11 mouse cellular contexts compared by ENCODE assay signal in the genomic region with DNA sequence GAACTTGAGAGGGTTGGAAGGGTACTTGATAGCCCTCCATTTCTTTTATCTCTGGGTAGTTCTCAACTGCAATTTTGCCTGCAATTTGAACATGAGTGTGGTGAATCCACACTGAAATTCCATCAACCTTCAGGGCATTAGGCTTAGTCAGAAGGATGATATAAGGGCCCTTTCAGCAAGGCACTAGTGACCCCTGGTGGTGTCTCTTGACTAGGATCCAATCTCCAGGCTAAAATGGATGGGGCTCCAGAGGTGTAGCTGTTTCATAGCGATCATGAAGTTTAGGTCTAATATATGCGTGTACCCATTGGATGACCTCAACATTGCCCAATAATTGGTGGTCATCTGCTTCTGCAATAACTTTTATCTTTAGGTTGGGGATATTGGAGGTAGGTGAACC.
DNase-seq lines count a peak whose midpoint lies in the region; ATAC-seq and TF ChIP-seq lines count a peak whose summit lies in the region.
"Had no signal": no experiment of that assay in that cellular context is flagged by ENCODE, and none has a peak within 500 bp of the region (broad histone marks: within the 10 kb centered on the region; RNA-seq: fewer than 3 reads in every experiment).

No protein-coding gene starts in this region.

- H3K4me1 ChIP-seq in midbrain, embryonic 11.5 days (ENCODE audit: control insufficient read depth, insufficient read depth, low read length), result no peaks in the 10 kb centered on the region
- no peaks in the 10 kb centered on the region for H3K4me1 ChIP-seq in midbrain, embryonic 16.5 days (ENCODE audit: control insufficient read depth, insufficient read depth, low read length)
- H3K4me1 ChIP-seq: embryonic facial prominence, embryonic 15.5 days had no signal

- in situ Hi-C loops in Patski (cut with MboI; ENCODE audit: low pct_unique_long_range_greater_than_20kb), result loop anchor here (5.0 to 10.0 kb wide), 2 partner anchors 452 to 1190 kb away; no protein-coding TSS in a partner anchor

- intact Hi-C loops in gastrocnemius, adult 2 months (cut with DNase I), result no loop called here

- H3K27ac ChIP-seq in gastrocnemius, adult 2 months, result no peak overlapping the region
- H3K27ac ChIP-seq in midbrain, embryonic 11.5 days (ENCODE audit: low read depth, low read length), result no peak overlapping the region
- H3K27ac ChIP-seq in midbrain, embryonic 16.5 days (ENCODE audit: low read length), result no peak overlapping the region
- H3K27ac ChIP-seq: embryonic facial prominence, embryonic 15.5 days; liver, embryonic 14.5 days had no signal

- WGBS in midbrain, embryonic 11.5 days, result 83% methylated on average over 2 of the region's 2 CpGs
- WGBS in midbrain, embryonic 16.5 days, result 76% methylated on average over 2 of the region's 2 CpGs

- no peak overlapping the region for H3K4me2 ChIP-seq in midbrain, embryonic 11.5 days
- H3K4me2 ChIP-seq in midbrain, embryonic 16.5 days (ENCODE audit: low read length), result no peak overlapping the region
- H3K4me2 ChIP-seq: embryonic facial prominence, embryonic 15.5 days had no signal

- no peak overlapping the region for H3K9ac ChIP-seq in midbrain, embryonic 11.5 days (ENCODE audit: low read length)
- H3K9ac ChIP-seq in midbrain, embryonic 16.5 days (ENCODE audit: low read depth, low read length), result no peak overlapping the region
- H3K9ac ChIP-seq: embryonic facial prominence, embryonic 15.5 days; liver, embryonic 14.5 days had no signal

- peak; percentile 10; the same call in 1 of the 2 replicates for TF ChIP-seq CTCF in gastrocnemius, adult 2 months (IDR thresholded peaks at IDR 0.05)
- peak; percentile 78 for TF ChIP-seq CTCF in Patski (IDR thresholded peaks at IDR 0.05)

- H3K36me3 ChIP-seq in midbrain, embryonic 11.5 days (ENCODE audit: control insufficient read depth, insufficient read depth, low read length), result no peaks in the 10 kb centered on the region
- H3K36me3 ChIP-seq in midbrain, embryonic 16.5 days (ENCODE audit: control insufficient read depth, insufficient read depth, low read length), result no peaks in the 10 kb centered on the region
- H3K36me3 ChIP-seq: embryonic facial prominence, embryonic 15.5 days; G1E had no signal

- no peak for DNase-seq in gastrocnemius, adult 2 months
- no peak for DNase-seq in gastrocnemius, postnatal 25 days
- DNase-seq in midbrain, embryonic 11.5 days (ENCODE audit: low spot score, missing footprints), result no peak
- DNase-seq in Patski (ENCODE audit: low read depth, low spot score), result peak; percentile 12
- peak; percentile 41 for DNase-seq in retina, postnatal 1 day
- DNase-seq in ovary, postnatal 36 days (ENCODE audit: low spot score), result no peak
- DNase-seq: layer of hippocampus, adult 9-11 months had no signal

- peak; percentile 38; the same call in 1 of the 2 replicates for ATAC-seq in midbrain, embryonic 11.5 days (ENCODE audit: low FRiP score)
- no peak for ATAC-seq in midbrain, embryonic 16.5 days
- ATAC-seq in Patski, result peak; percentile 44

- POLR2A ChIA-PET in Patski (lab: Charles Lee), result no interaction called here

- no peak overlapping the region for H3K4me3 ChIP-seq in gastrocnemius, adult 2 months
- H3K4me3 ChIP-seq in midbrain, embryonic 11.5 days (ENCODE audit: low read depth, low read length), result no peak overlapping the region
- no peak overlapping the region for H3K4me3 ChIP-seq in midbrain, embryonic 16.5 days (ENCODE audit: low read depth, low read length)
- H3K4me3 ChIP-seq: embryonic facial prominence, embryonic 15.5 days had no signal

- H3K9me3 ChIP-seq in midbrain, embryonic 11.5 days (ENCODE audit: control insufficient read depth, low read length), result no peaks in the 10 kb centered on the region
- no peaks in the 10 kb centered on the region for H3K9me3 ChIP-seq in midbrain, embryonic 16.5 days (replicated peaks; ENCODE audit: control insufficient read depth, low read length, poor library complexity, severe bottlenecking)
- H3K9me3 ChIP-seq: embryonic facial prominence, embryonic 15.5 days had no signal

- H3K27me3 ChIP-seq in midbrain, embryonic 11.5 days (ENCODE audit: control insufficient read depth, insufficient read depth, low read length), result no peaks in the 10 kb centered on the region
- no peaks in the 10 kb centered on the region for H3K27me3 ChIP-seq in midbrain, embryonic 16.5 days (ENCODE audit: control insufficient read depth, insufficient read depth, low read depth, low read length)
- no peaks in the 10 kb centered on the region for H3K27me3 ChIP-seq in Patski
- H3K27me3 ChIP-seq: embryonic facial prominence, embryonic 15.5 days had no signal

- CTCF ChIA-PET in Patski (lab: Charles Lee), result interaction anchor here (1.4 to 1.7 kb wide), 2 partner anchors 1191 to 1346 kb away, joined by 3 to 4 read pairs; no protein-coding TSS in a partner anchor

Comparison
In these comparisons a context has a peak if more than half of its experiments do, and no peak if none do; other contexts are left out.
1. DNase-seq: peak in Patski (single experiment) and retina, postnatal 1 day (single experiment); none in gastrocnemius, adult 2 months (single experiment), gastrocnemius, postnatal 25 days (single experiment), midbrain, embryonic 11.5 days (single experiment) and ovary, postnatal 36 days (single experiment).